ENCODE assay signal across 8 mouse cellular contexts in the genomic region with DNA sequence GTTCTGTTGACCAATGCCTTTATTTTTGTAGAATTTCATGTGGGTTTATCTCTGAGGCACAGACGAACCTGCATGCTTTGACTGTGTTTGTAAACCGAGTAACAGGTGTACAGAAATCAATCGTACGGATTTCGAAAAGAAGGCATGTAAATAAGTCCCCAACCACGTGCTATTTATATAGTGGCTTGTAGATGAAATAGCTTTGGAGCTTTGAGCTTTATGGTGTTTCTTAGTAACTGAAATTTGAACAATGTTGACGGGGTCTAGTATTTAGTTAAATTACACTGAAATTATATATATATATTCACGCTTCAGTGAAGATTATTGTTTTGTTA. TPM values are rescaled to one million over a fixed set of nuclear protein-coding genes. Genes with fewer than 3 reads are reported as not detected.
DNase-seq lines count a peak whose midpoint lies in the region; ATAC-seq and TF ChIP-seq lines count a peak whose summit lies in the region.

No protein-coding gene starts in this region.

- no peak for TF ChIP-seq CTCF in kidney, adult 2 months (conservative IDR thresholded peaks at IDR 0.05; ENCODE audit: insufficient read depth, insufficient read length, low read depth, low read length)
- no peak for TF ChIP-seq CTCF in bone marrow, adult 2 months (IDR thresholded peaks at IDR 0.05; ENCODE audit: control insufficient read depth, insufficient read depth, low read length)

- no peaks in the 10 kb centered on the region for H3K36me3 ChIP-seq in kidney, adult 2 months (ENCODE audit: control insufficient read depth, insufficient read depth, low read length)
- peaks cover 14% of the 10 kb centered on the region for H3K36me3 ChIP-seq in hindbrain, embryonic 13.5 days
- H3K36me3 ChIP-seq in midbrain, embryonic 14.5 days (ENCODE audit: control insufficient read depth, insufficient read depth, low read length): peaks cover 16% of the 10 kb centered on the region; the same call in 1 of the 2 replicates

- no peak for TF ChIP-seq POLR2A in kidney, adult 2 months (IDR thresholded peaks at IDR 0.05; ENCODE audit: low read depth, low read length)
- TF ChIP-seq POLR2A in bone marrow, adult 2 months (IDR thresholded peaks at IDR 0.05; ENCODE audit: borderline replicate concordance, control insufficient read depth, low read depth, low read length): no peak

- no peaks in the 10 kb centered on the region for H3K9me3 ChIP-seq in hindbrain, embryonic 13.5 days
- no peaks in the 10 kb centered on the region for H3K9me3 ChIP-seq in midbrain, embryonic 14.5 days (ENCODE audit: control insufficient read depth, low read length)

- ATAC-seq in hindbrain, embryonic 13.5 days (ENCODE audit: low FRiP score): no peak
- ATAC-seq in midbrain, embryonic 14.5 days (ENCODE audit: low FRiP score, low TSS enrichment): no peak

- H3K27ac ChIP-seq in kidney, adult 2 months (ENCODE audit: insufficient read depth, low read depth, low read length): no peak overlapping the region
- no peak overlapping the region for H3K27ac ChIP-seq in bone marrow, adult 2 months (ENCODE audit: control insufficient read depth, insufficient read depth, low read depth, low read length, poor library complexity)
- no peak overlapping the region for H3K27ac ChIP-seq in hindbrain, embryonic 13.5 days
- no peak overlapping the region for H3K27ac ChIP-seq in midbrain, embryonic 14.5 days (replicated peaks; ENCODE audit: low read depth, low read length)

- H3K4me2 ChIP-seq in hindbrain, embryonic 13.5 days: peak overlapping the region; percentile 93
- H3K4me2 ChIP-seq in midbrain, embryonic 14.5 days (ENCODE audit: low read length): peak overlapping the region; percentile 94

- peak overlapping the region; percentile 71 for H3K4me3 ChIP-seq in kidney, adult 2 months (ENCODE audit: insufficient read depth, low read depth, low read length)
- H3K4me3 ChIP-seq in bone marrow, adult 2 months (replicated peaks; ENCODE audit: control insufficient read depth, low read depth, low read length): peak overlapping the region; percentile 96
- peak overlapping the region; percentile 76 for H3K4me3 ChIP-seq in hindbrain, embryonic 13.5 days
- H3K4me3 ChIP-seq in midbrain, embryonic 14.5 days (replicated peaks; ENCODE audit: low read depth, low read length): peak overlapping the region; percentile 71

- peaks cover 4% of the 10 kb centered on the region; the same call in 1 of the 2 replicates for H3K4me1 ChIP-seq in kidney, adult 2 months (ENCODE audit: control insufficient read depth, insufficient read depth, low read length)
- H3K4me1 ChIP-seq in bone marrow, adult 2 months (ENCODE audit: control insufficient read depth, insufficient read depth, low read length): no peaks in the 10 kb centered on the region; the same call in 1 of the 2 replicates
- H3K4me1 ChIP-seq in hindbrain, embryonic 13.5 days (replicated peaks): peaks cover 18% of the 10 kb centered on the region
- H3K4me1 ChIP-seq in midbrain, embryonic 14.5 days (ENCODE audit: control insufficient read depth, insufficient read depth, low read length): peaks cover 8% of the 10 kb centered on the region; the same call in 1 of the 2 replicates

- H3K9ac ChIP-seq in hindbrain, embryonic 13.5 days: peak overlapping the region; percentile 80
- H3K9ac ChIP-seq in midbrain, embryonic 14.5 days (replicated peaks; ENCODE audit: low read length): peak overlapping the region; percentile 55

- DNase-seq in kidney, adult 2 months: no peak
- no peak for DNase-seq in kidney, postnatal 4 days
- no peak for DNase-seq in midbrain, embryonic 14.5 days
- no peak for DNase-seq in adrenal gland, adult (ENCODE audit: inconsistent age in 2 of 2, low spot score in 1 of 2)
- no peak for DNase-seq in retina, embryonic 14.5 days (ENCODE audit: low spot score)
- no peak for DNase-seq in adrenal gland, adult 8-10 months

- H3K27me3 ChIP-seq in kidney, adult 2 months (replicated peaks; ENCODE audit: control insufficient read depth, insufficient read depth, low read length): no peaks in the 10 kb centered on the region
- no peaks in the 10 kb centered on the region for H3K27me3 ChIP-seq in hindbrain, embryonic 13.5 days
- no peaks in the 10 kb centered on the region for H3K27me3 ChIP-seq in midbrain, embryonic 14.5 days (ENCODE audit: control insufficient read depth, insufficient read depth, low read length)

- 3% methylated on average over 8 of the region's 8 CpGs for WGBS in kidney, adult 2 months
- WGBS in bone marrow, adult 2 months: 7% methylated on average over 8 of the region's 8 CpGs
- 7% methylated on average over 8 of the region's 8 CpGs for WGBS in hindbrain, embryonic 13.5 days
- 7% methylated on average over 8 of the region's 8 CpGs for WGBS in midbrain, embryonic 14.5 days

RNA-seq across cellular contexts. Expression of a gene that starts 0.7 kb away (rescaled TPM):
- polyA plus RNA-seq in kidney, adult 2 months (2012; rRNA removed): 6.4 TPM in 2 replicates
- 2.7 and 2.9 TPM in 2 replicates for polyA plus RNA-seq in bone marrow, adult 2 months (2011; ENCODE audit: insufficient read depth, insufficient read length, low replicate concordance, missing spikeins)
- polyA plus RNA-seq in hindbrain, embryonic 13.5 days (2015; fragmentation: Nextera tagmentation; extraction: Ambion mirVana): 24.8 and 26.7 TPM in 2 replicates
- 32.2 and 32.9 TPM in 2 replicates for polyA plus RNA-seq in midbrain, embryonic 14.5 days (2014; fragmentation: Nextera tagmentation; extraction: Ambion mirVana)
- 10 to 100 TPM in 3 of 4 experiments, 1 to 10 TPM in 1; 6.9 to 12.0 (median 11.3) TPM for total RNA-seq in adrenal gland, adult 8-10 months (2022)

RNA-seq across cellular contexts. Expression of a gene that starts 0.8 kb away (rescaled TPM):
- polyA plus RNA-seq in kidney, adult 2 months (2012; rRNA removed): 8.6 and 17.6 TPM in 2 replicates
- polyA plus RNA-seq in bone marrow, adult 2 months (2011; ENCODE audit: insufficient read depth, insufficient read length, low replicate concordance, missing spikeins): 15.9 and 20.7 TPM in 2 replicates
- 77.6 and 88.2 TPM in 2 replicates for polyA plus RNA-seq in hindbrain, embryonic 13.5 days (2015; fragmentation: Nextera tagmentation; extraction: Ambion mirVana)
- 64.3 and 77.1 TPM in 2 replicates for polyA plus RNA-seq in midbrain, embryonic 14.5 days (2014; fragmentation: Nextera tagmentation; extraction: Ambion mirVana)
- 10 to 100 TPM; 13.9 to 27.0 (median 20.9) TPM for total RNA-seq in adrenal gland, adult 8-10 months (2022)

RNA-seq across cellular contexts. Expression of a gene that starts 55.0 kb away (rescaled TPM):
- 17.2 and 20.9 TPM in 2 replicates for polyA plus RNA-seq in kidney, adult 2 months (2012; rRNA removed)
- 1.5 and 4.3 TPM in 2 replicates for polyA plus RNA-seq in bone marrow, adult 2 months (2011; ENCODE audit: insufficient read depth, insufficient read length, low replicate concordance, missing spikeins)
- 1.9 and 2.4 TPM in 2 replicates for polyA plus RNA-seq in hindbrain, embryonic 13.5 days (2015; fragmentation: Nextera tagmentation; extraction: Ambion mirVana)
- 1.1 and 1.5 TPM in 2 replicates for polyA plus RNA-seq in midbrain, embryonic 14.5 days (2014; fragmentation: Nextera tagmentation; extraction: Ambion mirVana)
- total RNA-seq in adrenal gland, adult 8-10 months (2022): 1 to 10 TPM; 2.7 to 3.8 (median 3.2) TPM
